Mouse (Mus musculus) ES-E14 (cell line): Measurements from ENCODE around the gene Zfp64. TPM values are rescaled to one million over a fixed set of nuclear protein-coding genes. Genes with fewer than 3 reads are reported as not detected.

ENCODE experiments used
- DNase-seq: peaks from one replicate; pipeline ENCODE4 v3.0.0-alpha.2; 2013; ENCODE audit warnings: low read depth, low spot score
- H3K27ac ChIP-seq: 2 replicates; pipeline ENCODE4 v1.5.1; 2012; ENCODE audit warnings: low read depth, mild to moderate bottlenecking, low read length, moderate library complexity, mixed read lengths; ENCODE audit not compliant: poor library complexity, insufficient read depth, severe bottlenecking
- H3K36me3 ChIP-seq: 2 replicates; pipeline ENCODE4 v1.6.1; 2012; ENCODE audit warnings: mild to moderate bottlenecking, low read length, moderate library complexity, mixed read lengths; ENCODE audit not compliant: control insufficient read depth, poor library complexity, insufficient read depth, severe bottlenecking
- H3K4me1 ChIP-seq, 2 experiments: fragments of 150-350 bp in 1 of 2; sonication (generic) in 1 of 2; 2 replicates each; pipeline ENCODE4 v1.6.1; 2012; ENCODE audit warnings: low read length in 2 of 2, mild to moderate bottlenecking in 1 of 2, mixed read lengths in 1 of 2; ENCODE audit not compliant: control insufficient read depth in 2 of 2, insufficient read depth in 2 of 2, poor library complexity in 1 of 2
- H3K4me3 ChIP-seq, 2 experiments: fragments of 150-350 bp in 1 of 2; sonication (generic) in 1 of 2; 2 replicates each; pipeline ENCODE4 v1.5.1; 2012; ENCODE audit warnings: low read length in 2 of 2, low read depth in 1 of 2, mild to moderate bottlenecking in 1 of 2, mixed read lengths in 1 of 2; ENCODE audit not compliant: insufficient read depth in 1 of 2, poor library complexity in 1 of 2, severe bottlenecking in 1 of 2
- H3K9ac ChIP-seq: 2 replicates; pipeline ENCODE4 v1.6.1; 2012; ENCODE audit warnings: low read depth, mild to moderate bottlenecking, low read length, mixed read lengths; ENCODE audit not compliant: poor library complexity, insufficient read depth, severe bottlenecking
- H3K9me3 ChIP-seq: fragments of 150-350 bp; sonication (generic); 2 replicates; pipeline ENCODE4 v1.6.1; 2012; ENCODE audit warnings: low read depth, mild to moderate bottlenecking, low read length; ENCODE audit not compliant: control insufficient read depth, insufficient read depth
- CHD2 ChIP-seq: IDR thresholded peaks from 2 replicates; pipeline ENCODE4 v1.6.1; 2014; ENCODE audit warnings: mild to moderate bottlenecking, low read depth, low read length, inconsistent platforms
- HCFC1 ChIP-seq: IDR thresholded peaks from 2 replicates; pipeline ENCODE4 v1.6.1; 2012; ENCODE audit warnings: low read length, inconsistent platforms, borderline replicate concordance; ENCODE audit not compliant: insufficient read depth
- MAFK ChIP-seq: IDR thresholded peaks from 2 replicates; pipeline ENCODE4 v1.6.1; 2014; ENCODE audit warnings: mild to moderate bottlenecking, low read depth, low read length, inconsistent platforms; ENCODE audit not compliant: insufficient read depth
- ZC3H11A ChIP-seq: IDR thresholded peaks from 2 replicates; pipeline ENCODE4 v1.6.1; 2012; ENCODE audit warnings: low read depth, mild to moderate bottlenecking, inconsistent platforms, low read length, borderline replicate concordance
- ZNF384 ChIP-seq: IDR thresholded peaks from 2 replicates; pipeline ENCODE4 v1.6.1; 2012; ENCODE audit warnings: low read depth, low read length, inconsistent platforms
- in situ Hi-C, 2 experiments: fragments of 600-800 bp; cut with MboI; formaldehyde crosslinking; loops; one replicate each; pipeline ENCODE4 v1.15.1; 2025; ENCODE audit warnings: low sequenced_read_pairs in 2 of 2, inconsistent platforms in 1 of 2; ENCODE audit not compliant: unreplicated experiment in 2 of 2
- total RNA-seq: library from RNA; depleted of rRNA; stranded (reverse); fragments of 300-350 nt; gene quantifications from 2 replicates; pipeline ENCODE4 v1.2.3, GENCODE M21; 2012

The Zfp64 gene
- total RNA-seq, 1 experiment = 54.4 TPM

DNA sequence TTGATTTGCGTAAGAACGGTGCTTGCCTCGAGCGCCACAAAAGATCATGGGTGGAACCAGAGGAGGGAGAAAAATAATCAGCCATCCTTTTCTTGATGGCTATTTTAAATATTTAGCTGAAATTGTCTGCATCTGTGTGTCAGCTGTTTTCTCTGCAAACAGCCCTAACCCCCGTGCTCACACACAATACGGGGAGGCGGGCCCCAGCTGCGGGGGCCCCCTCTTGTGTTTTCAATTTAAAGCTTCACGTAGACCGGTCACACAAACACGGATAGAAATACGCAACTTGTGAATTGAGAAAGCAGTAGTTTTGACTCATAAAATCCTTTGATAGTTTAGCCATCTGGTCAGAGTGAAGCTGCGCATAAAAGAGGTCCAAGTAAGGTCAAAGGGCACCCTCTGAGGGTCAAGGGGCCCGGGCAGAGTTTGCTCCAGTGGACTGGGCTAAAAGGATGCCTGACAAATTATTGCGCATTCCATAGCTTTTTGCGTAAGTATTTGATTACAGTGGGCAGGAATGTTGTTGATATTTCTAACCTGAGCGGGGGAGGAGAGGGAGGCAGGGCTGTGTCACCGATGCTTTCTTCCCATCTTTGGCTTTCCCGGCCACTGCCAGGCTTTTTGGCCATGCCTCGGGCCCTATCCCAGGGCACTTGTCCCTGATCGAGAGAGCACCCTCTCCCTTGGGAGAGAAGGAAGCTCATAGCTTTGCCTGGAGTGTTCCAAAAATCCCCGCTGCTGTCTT is 83.4 kb downstream of the Zfp64 start:
- TF ChIP-seq HCFC1 (no peak), CHD2 (no peak), ZC3H11A (no peak)
- Histone ChIP-seq H3K4me1 (peaks cover 0 to 1% of the 10 kb centered on the region in 2 experiments; a peak in 1 of 4 replicates), H3K27ac (no peak overlapping the region), H3K4me3 (peak overlapping the region; percentile 13 to 46; a peak in 3 of 4 replicates), H3K9ac (no peak overlapping the region; the same call in 1 of the 2 replicates), H3K9me3 (no peaks in the 10 kb centered on the region), H3K36me3 (no peaks in the 10 kb centered on the region)
- DNase-seq = no peak
- in situ Hi-C loops = loop anchor here (25.0 kb wide), 2 partner anchors 185 to 410 kb away; no protein-coding TSS in a partner anchor

DNA sequence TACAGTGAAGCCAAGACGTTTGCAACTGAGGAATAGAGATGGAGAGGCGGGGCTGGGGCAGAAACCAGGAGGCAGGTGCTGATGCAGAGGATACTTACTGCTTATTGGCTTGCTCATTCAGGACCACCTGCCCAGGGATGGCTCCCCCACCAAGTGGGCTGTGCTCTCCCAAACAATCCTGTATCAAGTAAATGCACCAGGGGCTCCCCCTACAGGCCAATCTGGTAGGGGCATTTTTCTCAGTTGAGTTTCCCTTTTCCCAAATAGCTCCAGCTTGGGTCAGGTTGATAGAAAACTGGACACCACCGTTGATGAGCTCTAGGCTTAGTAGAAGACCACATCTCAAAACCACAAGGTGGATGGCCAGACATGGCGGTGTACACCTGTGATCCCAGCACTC is 84.9 kb downstream of the Zfp64 start:
- H3K36me3 ChIP-seq = no peaks in the 10 kb centered on the region
- H3K4me1 ChIP-seq = peaks cover 0 to 5% of the 10 kb centered on the region in 2 experiments; a peak in 2 of 4 replicates
- H3K9me3 ChIP-seq = no peaks in the 10 kb centered on the region
- no peak overlapping the region for H3K9ac ChIP-seq
- no peak overlapping the region for H3K4me3 ChIP-seq
- TF ChIP-seq CHD2 = no peak
- no peak for TF ChIP-seq ZNF384
- no peak for TF ChIP-seq HCFC1
- no peak for TF ChIP-seq ZC3H11A
- TF ChIP-seq MAFK = no peak
- H3K27ac ChIP-seq = no peak overlapping the region
- DNase-seq = peak; percentile 69
- in situ Hi-C loops = loop anchor here (25.0 kb wide), 2 partner anchors 183 to 408 kb away; no protein-coding TSS in a partner anchor

DNA sequence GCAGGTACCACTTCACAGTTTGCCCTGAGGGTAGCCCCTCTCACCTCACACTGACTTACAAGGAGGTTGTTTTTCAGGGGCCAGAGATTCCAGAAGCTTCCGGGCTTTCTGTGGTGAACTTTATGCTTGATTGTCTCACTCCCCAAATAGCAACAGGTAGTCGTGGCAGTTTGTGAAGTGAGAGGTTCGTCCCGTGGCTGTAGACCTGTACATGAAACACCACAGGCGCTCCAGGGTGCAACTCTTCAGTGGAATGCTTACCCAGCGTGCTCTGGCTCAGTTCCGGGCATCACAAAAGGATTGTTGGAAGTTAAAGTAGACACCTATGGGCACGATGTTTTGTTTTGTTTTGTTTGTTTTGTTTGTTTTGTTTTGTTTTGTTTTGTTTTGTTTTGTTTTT is 88.4 kb downstream of the Zfp64 start:
- no peak for DNase-seq
- no peak overlapping the region for H3K27ac ChIP-seq
- in situ Hi-C loops = loop anchor here (25.0 kb wide), 2 partner anchors 180 to 405 kb away; no protein-coding TSS in a partner anchor
- no peak overlapping the region for H3K4me3 ChIP-seq
- H3K4me1 ChIP-seq = peaks cover 0 to 5% of the 10 kb centered on the region in 2 experiments; a peak in 2 of 4 replicates
- TF ChIP-seq HCFC1 (no peak), MAFK (no peak), CHD2 (no peak), ZC3H11A (no peak)
- no peaks in the 10 kb centered on the region for H3K9me3 ChIP-seq
- H3K9ac ChIP-seq = no peak overlapping the region
- no peaks in the 10 kb centered on the region for H3K36me3 ChIP-seq

DNA sequence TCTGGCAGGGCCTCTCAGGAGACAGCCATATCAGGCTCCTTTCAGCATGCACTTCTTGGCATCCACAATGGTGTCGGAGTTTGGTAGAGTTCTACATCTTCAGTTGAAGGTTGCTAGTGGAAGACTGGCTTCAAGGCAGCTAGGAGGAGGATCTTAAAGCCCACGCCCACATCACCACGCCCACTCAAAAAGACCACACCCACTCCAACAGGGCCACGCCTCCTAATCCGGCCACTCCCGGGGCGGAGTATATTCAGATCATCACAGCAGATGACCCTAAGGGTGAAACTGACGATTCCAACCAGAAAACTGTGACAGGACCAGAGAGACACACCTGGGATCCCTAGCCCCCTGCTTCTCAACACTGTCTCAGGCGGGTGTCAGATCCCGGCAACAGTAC is 89.0 kb downstream of the Zfp64 start:
- TF ChIP-seq HCFC1 = no peak
- TF ChIP-seq ZNF384 = no peak
- TF ChIP-seq MAFK = no peak
- no peak for TF ChIP-seq CHD2
- no peak for TF ChIP-seq ZC3H11A
- no peak overlapping the region for H3K9ac ChIP-seq
- no peak overlapping the region for H3K27ac ChIP-seq
- peaks cover 0 to 5% of the 10 kb centered on the region in 2 experiments; a peak in 1 of 4 replicates for H3K4me1 ChIP-seq
- DNase-seq = peak; percentile 72
- H3K4me3 ChIP-seq = no peak overlapping the region
- H3K9me3 ChIP-seq = no peaks in the 10 kb centered on the region
- in situ Hi-C loops = loop anchor here (25.0 kb wide), 2 partner anchors 179 to 404 kb away; no protein-coding TSS in a partner anchor
- no peaks in the 10 kb centered on the region for H3K36me3 ChIP-seq
